Mouse (Mus musculus) mesoderm, embryonic 11.5 days (tissue): ENCODE data around the gene Tifa.

ENCODE experiments used
- DNase-seq: peaks from one replicate; pipeline ENCODE4 v3.0.0-alpha.2; 2012; ENCODE audit warnings: low read depth, low spot score

The Tifa gene

GRCm38 (mm10) chr3:127788038-127788437 is 1.6 kb upstream of the Tifa start:
- DNase-seq, result no peak

- DNase-seq, result no peak
These were observed 686 bp upstream of the Tifa start for GRCm38 (mm10) chr3:127788919-127789318.

GRCm38 (mm10) chr3:127790234-127791055 is 840 bp downstream of the Tifa start:
- peak; percentile 56 for DNase-seq

GRCm38 (mm10) chr3:127791056-127791483 is 1.5 kb downstream of the Tifa start:
- DNase-seq, result peak; percentile 19

- DNase-seq, result no peak
These were observed 2.3 kb downstream of the Tifa start for GRCm38 (mm10) chr3:127791595-127792561.

GRCm38 (mm10) chr3:127793022-127793421 is 3.4 kb downstream of the Tifa start:
- no peak for DNase-seq

GRCm38 (mm10) chr3:127795762-127796161 is 6.2 kb downstream of the Tifa start:
- DNase-seq, result no peak

- DNase-seq, result no peak
These were observed 6.7 kb downstream of the Tifa start for GRCm38 (mm10) chr3:127796271-127796670.

GRCm38 (mm10) chr3:127801162-127801561 is 11.6 kb downstream of the Tifa start:
- no peak for DNase-seq

- DNase-seq, result no peak
These were observed 13.2 kb downstream of the Tifa start for GRCm38 (mm10) chr3:127802814-127803213.

GRCm38 (mm10) chr3:127804439-127804838 is 14.8 kb downstream of the Tifa start:
- DNase-seq, result no peak

- no peak for DNase-seq
These were observed 15.5 kb downstream of the Tifa start for GRCm38 (mm10) chr3:127805071-127805470.

GRCm38 (mm10) chr3:127805991-127806390 is 16.4 kb downstream of the Tifa start:
- no peak for DNase-seq

- no peak for DNase-seq
These were observed 18.2 kb downstream of the Tifa start for GRCm38 (mm10) chr3:127807846-127808245.

GRCm38 (mm10) chr3:127809103-127809502 is 19.5 kb downstream of the Tifa start:
- no peak for DNase-seq

GRCm38 (mm10) chr3:127817120-127817683 is 27.6 kb downstream of the Tifa start:
- DNase-seq, result no peak

GRCm38 (mm10) chr3:127818694-127819663 is 29.4 kb downstream of the Tifa start:
- DNase-seq, result no peak

- DNase-seq, result no peak
These were observed 30.8 kb downstream of the Tifa start for GRCm38 (mm10) chr3:127820400-127820799.

GRCm38 (mm10) chr3:127821209-127821608 is 31.6 kb downstream of the Tifa start:
- no peak for DNase-seq

GRCm38 (mm10) chr3:127823886-127824863 is 34.6 kb downstream of the Tifa start:
- DNase-seq, result no peak
